Mouse (Mus musculus) adrenal gland, postnatal 4 days (tissue): ENCODE data around the gene Olfr338. TPM values are rescaled to one million over a fixed set of nuclear protein-coding genes. Genes with fewer than 3 reads are reported as not detected.
"Not testable (repeated sequence)": the region's sequence is repeated elsewhere in the genome, so short reads cannot be mapped to it uniquely, and the experiment has no call there.

ENCODE experiments used
- DNase-seq, 2 experiments: peaks; one replicate each; pipeline ENCODE4 v3.0.0; 2021 to 2022; ENCODE audit warnings: low spot score in 2 of 2, mixed read lengths in 2 of 2
- long read RNA-seq, 2 experiments: library from polyadenylated mRNA; stranded (forward); transcript quantifications; one replicate each; pipeline ENCODE4 v2.0.0; 2021
- total RNA-seq, 2 experiments: library from RNA; stranded (reverse); gene quantifications; 2 replicates each; pipeline ENCODE4 v1.2.3; 2021

Gene Olfr338
- total RNA-seq, result not detected
- long read RNA-seq, experiment 1, result 0 reads
- long read RNA-seq, experiment 2, result 0 reads

DNA sequence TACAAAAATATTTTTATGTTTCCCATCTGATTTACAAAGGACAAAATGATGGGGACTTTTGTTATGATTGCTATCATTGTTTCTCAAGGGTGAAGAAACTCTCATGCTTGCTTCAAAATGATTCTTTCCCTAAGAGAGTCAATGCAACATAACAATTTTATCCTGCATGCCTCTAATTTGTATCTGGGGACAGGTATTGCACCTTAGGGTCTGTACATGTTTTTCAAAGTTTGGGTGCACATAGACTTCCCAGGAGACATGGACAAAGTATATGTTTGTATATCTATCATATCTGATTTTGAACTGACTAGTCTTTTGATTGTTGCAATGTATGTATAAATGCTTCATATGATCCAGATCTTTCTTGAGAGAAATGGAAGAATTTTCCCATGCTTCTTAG, at the start of gene Olfr338:
Olfr338 (plus strand) TSS at position 301 of the 400 bp plus-strand sequence.
- DNase-seq, result no peak

DNA sequence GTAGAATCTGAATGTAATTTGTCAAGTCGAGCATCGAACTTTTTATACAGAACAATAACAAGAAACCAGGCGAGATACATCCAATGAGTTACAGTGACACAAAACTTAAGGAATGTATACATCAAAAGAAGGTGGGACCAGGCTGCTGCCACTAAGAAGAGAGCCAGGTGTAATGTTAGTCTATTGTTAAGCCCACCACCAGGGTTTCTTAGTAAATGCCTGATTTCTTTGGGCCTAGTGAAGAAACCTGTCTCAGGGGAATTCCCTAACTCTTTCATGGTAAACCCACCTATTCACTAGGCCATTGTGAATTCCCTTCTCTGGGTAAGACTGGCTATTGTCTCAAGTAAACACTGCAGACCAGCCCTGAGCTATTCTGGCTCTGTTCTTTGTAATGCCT, 41.9 kb downstream of the Olfr338 start:
- DNase-seq, result not testable (repeated sequence)

DNA sequence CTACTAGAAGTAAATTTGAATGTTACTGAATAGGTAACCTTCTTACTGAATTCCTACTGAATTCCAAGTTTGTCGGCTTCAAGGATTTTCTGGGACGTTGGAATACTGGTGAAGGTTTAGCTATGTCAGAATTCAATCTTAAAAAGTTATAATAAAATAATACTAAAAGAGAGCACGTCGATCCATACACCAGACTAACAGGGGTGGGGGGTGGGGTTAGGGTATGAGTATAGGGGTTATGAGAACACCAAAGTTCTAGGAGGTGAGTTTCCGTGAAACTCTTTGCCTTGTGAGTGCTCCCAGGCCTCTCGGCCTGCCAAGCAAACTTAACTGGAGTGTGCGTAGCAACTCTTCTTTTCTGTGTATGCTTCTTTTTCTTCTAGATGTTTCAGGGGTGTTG, 42.3 kb downstream of the Olfr338 start:
- not testable (repeated sequence) for DNase-seq

DNA sequence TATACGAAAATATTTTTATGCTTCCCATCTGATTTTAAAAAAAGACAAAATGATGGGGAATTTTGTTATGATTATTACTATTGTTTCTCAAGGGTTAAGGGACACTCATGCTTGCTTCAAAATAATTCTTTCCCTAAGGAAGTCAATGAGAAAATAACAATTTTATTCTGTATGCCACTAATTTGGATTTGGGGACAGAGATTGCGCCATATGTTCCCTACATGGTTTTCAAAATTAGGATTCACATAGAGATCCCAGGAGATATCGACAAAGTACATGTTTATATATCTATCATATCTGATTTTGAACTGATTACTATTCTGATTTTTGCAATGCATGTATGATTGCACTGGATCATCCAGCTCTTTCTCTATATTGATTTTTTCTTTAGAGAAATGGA, 45.3 kb downstream of the Olfr338 start, which contains the start of gene Olfr339:
Olfr339 (plus strand) TSS at position 301 of the 400 bp plus-strand sequence.
- no peak for DNase-seq

Other genes starting within 250 kb of the Olfr338 start
- 10 to 100 TPM; 21.1 to 25.3 TPM for gene Mrrf, start 237.1 kb upstream of the Olfr338 start, total RNA-seq
- gene Rbm18, start 236.7 kb upstream of the Olfr338 start, total RNA-seq, result 10 to 100 TPM; 36.9 to 37.8 TPM
- 10 to 100 TPM; 20.4 to 21.4 TPM for gene Ptgs1, start 143.1 kb upstream of the Olfr338 start, total RNA-seq
- not detected for gene Olfr339, start 45.4 kb downstream of the Olfr338 start, total RNA-seq
- gene Olfr340, start 79.1 kb downstream of the Olfr338 start, total RNA-seq, result not detected
- not detected for gene Olfr341, start 108.9 kb downstream of the Olfr338 start, total RNA-seq
- gene Olfr342, start 151.5 kb downstream of the Olfr338 start, total RNA-seq, result not detected
- gene Olfr344, start 193.1 kb downstream of the Olfr338 start, total RNA-seq, result not detected